In the genomic region with DNA sequence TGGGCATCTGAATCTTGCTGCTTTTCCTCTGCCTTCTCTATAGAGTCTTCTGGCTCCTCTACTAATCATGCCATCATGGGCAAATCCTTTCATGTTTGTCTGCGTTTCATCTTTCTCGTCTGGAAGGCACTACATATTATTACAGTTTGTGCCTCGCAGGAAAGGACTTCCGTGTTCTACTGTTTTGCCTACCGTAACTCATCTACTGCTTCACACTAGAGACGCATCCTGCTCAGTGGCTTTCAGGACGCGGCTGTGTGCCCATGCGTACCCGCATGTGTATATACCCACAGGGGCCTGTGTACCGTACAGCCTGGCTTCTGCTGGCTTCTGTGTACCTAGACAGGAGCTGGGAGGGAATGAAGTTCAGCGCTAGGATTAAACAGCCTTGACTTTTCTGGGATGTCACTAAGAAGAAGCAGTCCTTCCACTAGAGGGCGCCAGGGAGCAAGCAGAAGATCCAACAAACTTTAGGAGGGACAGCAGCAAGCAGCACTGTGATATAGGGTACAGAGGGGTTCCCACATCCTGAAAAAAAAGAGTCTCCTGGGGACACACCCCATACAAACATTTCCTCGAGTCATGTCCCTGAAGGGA, we compare ENCODE assay signal across 8 mouse cellular contexts.
A peak's percentile ranks its signal among the peaks of the same experiment; 100 is the strongest.
DNase-seq lines count a peak whose midpoint lies in the region; ATAC-seq and TF ChIP-seq lines count a peak whose summit lies in the region.

No protein-coding gene starts in this region.

- H3K9ac ChIP-seq in MEL (ENCODE audit: control insufficient read depth, low read depth, low read length, poor library complexity, severe bottlenecking): no peak overlapping the region
- no peak overlapping the region for H3K9ac ChIP-seq in embryonic facial prominence, embryonic 15.5 days
- no peak overlapping the region for H3K9ac ChIP-seq in heart, embryonic 16.5 days (ENCODE audit: low read length)

- H3K9me3 ChIP-seq in MEL (replicated peaks; ENCODE audit: insufficient read depth, low read length): no peaks in the 10 kb centered on the region
- H3K9me3 ChIP-seq in embryonic facial prominence, embryonic 15.5 days (replicated peaks): no peaks in the 10 kb centered on the region
- no peaks in the 10 kb centered on the region for H3K9me3 ChIP-seq in heart, embryonic 16.5 days (replicated peaks; ENCODE audit: control insufficient read depth, low read length)

- TF ChIP-seq POLR2A in MEL (IDR thresholded peaks at IDR 0.05; ENCODE audit: control insufficient read depth in 1 of 2, insufficient read depth in 1 of 2, low read depth in 1 of 2, low read length in 2 of 2, poor library complexity in 1 of 2): no peak
- no peak for TF ChIP-seq POLR2A in bone marrow macrophage, adult 2 months (IDR thresholded peaks at IDR 0.05; ENCODE audit: borderline replicate concordance, low read depth, low read length)

- peak; percentile 86 to 95 (median 93) for TF ChIP-seq CTCF in MEL (IDR thresholded peaks at IDR 0.05 in 2 of 3, conservative IDR thresholded peaks at IDR 0.05 in 1 of 3; ENCODE audit: control insufficient read depth in 1 of 3, insufficient read depth in 1 of 3, low read depth in 2 of 3, low read length in 3 of 3, poor library complexity in 1 of 3, severe bottlenecking in 1 of 3)
- TF ChIP-seq CTCF in bone marrow macrophage, adult 2 months (IDR thresholded peaks at IDR 0.05; ENCODE audit: low read depth, low read length): peak; percentile 94
- peak; percentile 95 for TF ChIP-seq CTCF in layer of hippocampus, adult 2 months (conservative IDR thresholded peaks at IDR 0.05)

- 39% methylated on average over 14 of the region's 14 CpGs for WGBS in embryonic facial prominence, embryonic 15.5 days
- 27% methylated on average over 14 of the region's 14 CpGs for WGBS in heart, embryonic 16.5 days

- no peaks in the 10 kb centered on the region for H3K79me2 ChIP-seq in MEL (ENCODE audit: control insufficient read depth, insufficient read depth, low read length, poor library complexity)

- no peak overlapping the region for H3K4me2 ChIP-seq in embryonic facial prominence, embryonic 15.5 days (replicated peaks)
- H3K4me2 ChIP-seq in heart, embryonic 16.5 days (ENCODE audit: low read depth, low read length): peak overlapping the region; percentile 53

- no peaks in the 10 kb centered on the region for H3K27me3 ChIP-seq in MEL (ENCODE audit: control insufficient read depth in 1 of 2, insufficient read depth in 2 of 2, low read length in 2 of 2)
- no peaks in the 10 kb centered on the region for H3K27me3 ChIP-seq in embryonic facial prominence, embryonic 15.5 days
- no peaks in the 10 kb centered on the region for H3K27me3 ChIP-seq in heart, embryonic 16.5 days (ENCODE audit: control insufficient read depth, insufficient read depth, low read length)

- peak; percentile 75 for TF ChIP-seq RAD21 in MEL (IDR thresholded peaks at IDR 0.05; ENCODE audit: low read depth, low read length)

- H3K4me1 ChIP-seq in MEL (ENCODE audit: control insufficient read depth in 1 of 2, insufficient read depth in 2 of 2, low read length in 2 of 2): no peaks in the 10 kb centered on the region; a peak in 1 of 4 replicates
- no peaks in the 10 kb centered on the region for H3K4me1 ChIP-seq in bone marrow macrophage, adult 2 months (ENCODE audit: control insufficient read depth, insufficient read depth, low read length)
- H3K4me1 ChIP-seq in embryonic facial prominence, embryonic 15.5 days: no peaks in the 10 kb centered on the region
- H3K4me1 ChIP-seq in heart, embryonic 16.5 days (ENCODE audit: control insufficient read depth, insufficient read depth, low read length): peaks cover 2% of the 10 kb centered on the region; the same call in 1 of the 2 replicates

- peak; percentile 81 for DNase-seq in MEL (ENCODE audit: low read depth, low spot score)
- DNase-seq in layer of hippocampus, adult 2 months (ENCODE audit: low spot score in 2 of 2): peak; percentile 64 to 87
- DNase-seq in lung, postnatal 14 days: peak; percentile 91
- peak; percentile 52 for DNase-seq in skeletal muscle tissue, adult 2 months (ENCODE audit: low read depth, low spot score)

- TF ChIP-seq EP300 in MEL (IDR thresholded peaks at IDR 0.05; ENCODE audit: low read depth in 1 of 2, low read length in 2 of 2): no peak

- no peak overlapping the region for H3K27ac ChIP-seq in MEL (ENCODE audit: control insufficient read depth, low read depth, low read length)
- H3K27ac ChIP-seq in bone marrow macrophage, adult 2 months (ENCODE audit: insufficient read depth, low read depth, low read length): no peak overlapping the region
- H3K27ac ChIP-seq in embryonic facial prominence, embryonic 15.5 days (replicated peaks): no peak overlapping the region
- H3K27ac ChIP-seq in heart, embryonic 16.5 days (ENCODE audit: low read length): no peak overlapping the region
- no peak overlapping the region for H3K27ac ChIP-seq in layer of hippocampus, adult 2 months

- H3K36me3 ChIP-seq in MEL (ENCODE audit: control insufficient read depth in 1 of 2, insufficient read depth in 2 of 2, low read length in 2 of 2): no peaks in the 10 kb centered on the region
- no peaks in the 10 kb centered on the region for H3K36me3 ChIP-seq in embryonic facial prominence, embryonic 15.5 days
- H3K36me3 ChIP-seq in heart, embryonic 16.5 days (ENCODE audit: control insufficient read depth, insufficient read depth): no peaks in the 10 kb centered on the region

- no peak overlapping the region for H3K4me3 ChIP-seq in MEL (ENCODE audit: control insufficient read depth in 1 of 2, insufficient read depth in 1 of 2, low read depth in 2 of 2, low read length in 2 of 2)
- H3K4me3 ChIP-seq in bone marrow macrophage, adult 2 months (ENCODE audit: insufficient read depth, low read length): peak overlapping the region; percentile 26
- no peak overlapping the region for H3K4me3 ChIP-seq in embryonic facial prominence, embryonic 15.5 days (replicated peaks)
- peak overlapping the region; percentile 34 for H3K4me3 ChIP-seq in heart, embryonic 16.5 days (ENCODE audit: low read length)
- no peak overlapping the region for H3K4me3 ChIP-seq in layer of hippocampus, adult 2 months

- 0 out of 2 replicates have a peak, but pooled peaks have one; percentile 43 for ATAC-seq in embryonic facial prominence, embryonic 15.5 days (ENCODE audit: insufficient number of reproducible peaks, low FRiP score, low TSS enrichment, low read depth)
- no peak for ATAC-seq in heart, embryonic 16.5 days (replicated peaks; ENCODE audit: extremely low read depth, insufficient read depth, low FRiP score)
- ATAC-seq in activated CD4-positive, CD25-positive, alpha-beta regulatory T cell, adult 4 months: no peak

TF ChIP-seq in MEL, 35 proteins besides CTCF, POLR2A, EP300 and RAD21:
- no peak for TF ChIP-seq NELFE (IDR thresholded peaks at IDR 0.05; ENCODE audit: low read depth, low read length)
- TF ChIP-seq SMC3 (IDR thresholded peaks at IDR 0.05; ENCODE audit: low read depth, low read length): peak; percentile 95
- TF ChIP-seq KAT2A (conservative IDR thresholded peaks at IDR 0.05; ENCODE audit: low read depth, low read length): no peak
- peak; percentile 89 for TF ChIP-seq ZC3H11A (IDR thresholded peaks at IDR 0.05; ENCODE audit: low read depth, low read length)
- no peak for TF ChIP-seq JUND (IDR thresholded peaks at IDR 0.05; ENCODE audit: low read depth, low read length)
- 0 out of 2 replicates have a peak, but pooled peaks have one; percentile 15 for TF ChIP-seq TBP (IDR thresholded peaks at IDR 0.05; ENCODE audit: low read depth, low read length)
- no peak for TF ChIP-seq BHLHE40 (IDR thresholded peaks at IDR 0.05; ENCODE audit: borderline replicate concordance, low read depth, low read length)
- TF ChIP-seq GATA1 (IDR thresholded peaks at IDR 0.05; ENCODE audit: low read depth, low read length): no peak
- TF ChIP-seq GABPA (IDR thresholded peaks at IDR 0.05; ENCODE audit: low read depth, low read length): no peak

Comparison
In these comparisons a context has a peak if more than half of its experiments do, and no peak if none do; other contexts are left out.
1. H3K4me3 ChIP-seq: peak in bone marrow macrophage, adult 2 months (single experiment) and heart, embryonic 16.5 days (single experiment); none in MEL (0 of 2), embryonic facial prominence, embryonic 15.5 days (single experiment) and layer of hippocampus, adult 2 months (single experiment).
2. Peak in every context shown above with its lines, with median percentiles within 50 percentile points of each other: DNase-seq and CTCF ChIP-seq.